Mouse (Mus musculus) midbrain, postnatal 0 days (tissue): ENCODE measurements around the gene Nav2. TPM values are rescaled to one million over a fixed set of nuclear protein-coding genes. Genes with fewer than 3 reads are reported as not detected.

Source experiments
- ATAC-seq: fragments of 200-750 bp; cut with Nextera tagmentation; 2 replicates; pipeline ENCODE4 v1.8.0; 2017; ENCODE audit warnings: moderate number of reproducible peaks, mild to moderate bottlenecking, moderate TSS enrichment, moderate library complexity; ENCODE audit not compliant: low FRiP score
- DNase-seq: peaks from one replicate; pipeline ENCODE4 v3.0.0-alpha.2; 2015; ENCODE audit warnings: low spot score
- H3K27ac ChIP-seq: fragments of 300-500 bp; sonication (generic); 2 replicates; pipeline ENCODE4 v1.5.1; 2014; ENCODE audit warnings: low read depth, mild to moderate bottlenecking, low read length, mixed read lengths
- H3K27me3 ChIP-seq: fragments of 300-500 bp; sonication (generic); 2 replicates; pipeline ENCODE4 v1.6.1; 2014; ENCODE audit warnings: low read length, control low read depth, mixed read lengths; ENCODE audit not compliant: insufficient read depth
- H3K36me3 ChIP-seq: fragments of 300-500 bp; sonication (generic); 2 replicates; pipeline ENCODE4 v1.6.1; 2014; ENCODE audit warnings: low read length, control low read depth, mixed read lengths; ENCODE audit not compliant: insufficient read depth
- H3K4me1 ChIP-seq: fragments of 300-500 bp; sonication (generic); 2 replicates; pipeline ENCODE4 v1.6.1; 2014; ENCODE audit warnings: mild to moderate bottlenecking, control low read depth, antibody characterized with exemption, low read length, mixed read lengths; ENCODE audit not compliant: insufficient read depth
- H3K4me2 ChIP-seq: fragments of 300-500 bp; sonication (generic); 2 replicates; pipeline ENCODE4 v1.6.1; 2014; ENCODE audit warnings: low read depth, mild to moderate bottlenecking, low read length, mixed read lengths; ENCODE audit not compliant: poor library complexity, severe bottlenecking
- H3K4me3 ChIP-seq: fragments of 300-500 bp; sonication (generic); 2 replicates; pipeline ENCODE4 v1.5.1; 2014; ENCODE audit warnings: low read depth, mild to moderate bottlenecking, low read length, moderate library complexity
- H3K9ac ChIP-seq: fragments of 300-500 bp; sonication (generic); replicated peaks from 2 replicates; pipeline ENCODE4 v1.6.1; 2014; ENCODE audit warnings: mild to moderate bottlenecking, low read length, moderate library complexity, mixed read lengths; ENCODE audit not compliant: poor library complexity, severe bottlenecking
- H3K9me3 ChIP-seq: fragments of 300-500 bp; sonication (generic); 2 replicates; pipeline ENCODE4 v1.6.1; 2016; ENCODE audit warnings: low read length, control low read depth
- CTCF ChIP-seq: IDR thresholded peaks from 2 replicates; pipeline ENCODE4 v1.5.1; 2016; ENCODE audit warnings: antibody characterized with exemption, mild to moderate bottlenecking
- WGBS: fragments of 180-500 bp; shearing (Covaris S2); extraction: QIAGEN DNeasy Blood & Tissue Kit; methylation state at CpG from one replicate; pipeline ENCODE4 v1.1.7; 2014; 5-methylcytosine and 5-hydroxymethylcytosine counted together
- polyA plus RNA-seq: library from polyadenylated mRNA; unstranded; fragments of >200 nt; fragmentation: Nextera tagmentation; extraction: Ambion mirVana; gene quantifications from 2 replicates; pipeline ENCODE4 v1.2.1, GENCODE M21; 2015
- total RNA-seq: library from RNA; depleted of rRNA; stranded (reverse); fragments of >200 nt; gene quantifications from 2 replicates; pipeline ENCODE4 v1.2.3, GENCODE M21; 2014

The Nav2 gene
- total and polyA plus RNA-seq, 2 experiments from 2014 or later, result 18.3 to 53.8 TPM

DNA sequence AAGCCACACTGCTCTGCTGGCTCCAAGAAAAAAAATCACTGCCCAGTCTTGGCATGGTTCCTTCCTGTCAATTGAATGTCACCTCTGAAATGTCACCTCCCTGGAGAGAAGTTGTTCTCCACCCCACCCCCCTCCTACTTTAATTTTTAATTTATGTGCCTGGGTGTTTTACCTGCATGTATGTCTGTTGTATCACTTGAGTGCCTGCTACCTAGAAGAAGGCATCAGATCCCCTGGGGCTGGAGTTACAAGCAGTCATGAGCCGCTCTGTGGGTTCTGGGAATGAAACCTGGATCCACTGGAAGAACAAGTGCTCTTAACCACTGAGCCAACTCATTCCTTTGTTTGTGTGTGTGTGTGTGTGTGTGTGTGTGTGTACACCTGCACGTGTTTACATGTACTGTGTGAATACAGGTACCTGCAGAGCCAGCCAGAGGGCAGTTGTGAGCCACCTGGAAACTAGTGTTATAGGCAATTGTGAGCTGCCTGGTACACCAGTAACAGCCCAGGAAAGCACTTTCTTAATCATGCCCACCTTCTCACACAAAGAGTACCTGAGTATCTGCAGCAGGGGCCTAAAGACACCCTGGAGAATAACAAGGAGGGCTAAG lies 433.5 kb downstream of the Nav2 start:
- Histone ChIP-seq H3K4me2 (no peak overlapping the region), H3K27me3 (no peaks in the 10 kb centered on the region; the same call in 1 of the 2 replicates), H3K4me3 (no peak overlapping the region), H3K9ac (no peak overlapping the region), H3K36me3 (no peaks in the 10 kb centered on the region), H3K4me1 (0 out of 2 replicates have a peak, but pooled peaks cover 16% of the 10 kb centered on the region), H3K27ac (no peak overlapping the region), H3K9me3 (no peaks in the 10 kb centered on the region)
- no peak for DNase-seq
- no peak for ATAC-seq
- TF ChIP-seq CTCF, result peak; percentile 38
- WGBS, result 81% methylated on average over 2 of the region's 2 CpGs

DNA sequence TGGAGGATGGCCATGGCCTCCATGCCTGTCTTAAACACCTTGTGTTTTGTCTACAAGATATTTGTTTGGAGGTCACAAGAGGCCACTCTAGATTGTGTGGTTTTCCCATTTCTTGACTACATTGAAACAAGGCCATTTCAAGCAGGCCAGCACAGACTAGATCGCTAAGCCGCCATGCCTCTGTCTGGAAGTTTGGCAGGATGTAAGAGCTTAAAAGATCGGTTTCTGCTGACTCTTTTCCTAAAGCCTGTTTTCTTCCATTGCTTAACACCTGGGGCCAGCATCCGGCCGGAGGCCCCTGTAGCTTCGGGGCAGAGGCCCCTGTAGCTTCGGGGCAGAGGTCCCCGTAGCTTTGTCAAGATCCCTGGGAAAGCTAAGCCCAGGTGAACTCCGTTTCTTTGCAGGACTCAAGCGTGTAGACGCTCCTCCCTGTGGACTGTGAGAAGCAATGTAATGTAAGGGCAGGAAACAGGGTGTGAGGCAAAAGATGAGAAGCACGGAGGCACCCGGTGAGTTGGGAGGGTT lies 434.1 kb downstream of the Nav2 start:
- Histone ChIP-seq H3K36me3 (no peaks in the 10 kb centered on the region), H3K9me3 (no peaks in the 10 kb centered on the region), H3K4me2 (no peak overlapping the region; the same call in 1 of the 2 replicates), H3K27ac (no peak overlapping the region), H3K4me1 (peaks cover 18% of the 10 kb centered on the region; the same call in 1 of the 2 replicates), H3K9ac (no peak overlapping the region), H3K27me3 (no peaks in the 10 kb centered on the region; the same call in 1 of the 2 replicates), H3K4me3 (no peak overlapping the region)
- ATAC-seq (no peak), DNase-seq (no peak)
- WGBS, result 38% methylated on average over 13 of the region's 13 CpGs
- no peak for TF ChIP-seq CTCF

DNA sequence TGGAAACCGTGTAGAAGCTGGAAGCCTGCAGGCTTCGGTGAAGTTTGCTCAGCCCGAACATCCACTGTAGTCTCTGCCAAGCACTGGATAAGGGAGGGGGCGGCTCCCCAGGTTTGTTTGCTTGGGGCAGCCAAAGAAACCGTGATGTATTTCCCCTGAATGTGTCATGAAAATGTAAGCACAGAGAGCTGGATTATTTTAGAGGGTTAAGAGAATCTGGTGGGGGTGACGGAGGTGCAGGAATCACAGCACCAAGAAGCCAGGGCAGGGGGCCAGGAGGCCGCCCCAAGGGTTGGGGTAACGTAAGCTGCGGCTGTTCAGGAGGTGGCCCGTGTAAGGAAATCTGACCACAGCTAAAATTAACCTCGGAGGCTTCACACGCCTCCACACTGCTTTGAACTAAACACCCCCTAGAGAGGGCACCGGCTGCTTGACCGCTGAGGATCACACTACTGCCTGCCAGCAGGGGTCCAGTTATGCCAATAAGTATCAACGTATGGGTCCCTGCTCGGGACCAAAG lies 434.6 kb downstream of the Nav2 start:
- no peak overlapping the region for H3K9ac ChIP-seq
- no peak for ATAC-seq

GRCm38 (mm10) chr7:49343752-49344484 lies 435.4 kb downstream of the Nav2 start:
- Histone ChIP-seq H3K4me2 (no peak overlapping the region), H3K9ac (no peak overlapping the region), H3K4me3 (no peak overlapping the region), H3K27ac (no peak overlapping the region), H3K4me1 (peaks cover 21% of the 10 kb centered on the region), H3K36me3 (no peaks in the 10 kb centered on the region), H3K9me3 (no peaks in the 10 kb centered on the region), H3K27me3 (no peaks in the 10 kb centered on the region; the same call in 1 of the 2 replicates)
- DNase-seq (no peak), ATAC-seq (no peak)
- 51% methylated on average over 4 of the region's 4 CpGs for WGBS
- no peak for TF ChIP-seq CTCF

More for the DNA sequence above, 434.6 kb downstream of the Nav2 start:
- no peaks in the 10 kb centered on the region for H3K36me3 ChIP-seq
- no peaks in the 10 kb centered on the region for H3K9me3 ChIP-seq
- no peaks in the 10 kb centered on the region; the same call in 1 of the 2 replicates for H3K27me3 ChIP-seq
- no peak overlapping the region for H3K27ac ChIP-seq
- no peak for TF ChIP-seq CTCF
- no peak for DNase-seq
- peaks cover 21% of the 10 kb centered on the region for H3K4me1 ChIP-seq
- no peak overlapping the region for H3K4me3 ChIP-seq
- H3K4me2 ChIP-seq, result no peak overlapping the region; the same call in 1 of the 2 replicates
- WGBS, result 16% methylated on average over 16 of the region's 16 CpGs

DNA sequence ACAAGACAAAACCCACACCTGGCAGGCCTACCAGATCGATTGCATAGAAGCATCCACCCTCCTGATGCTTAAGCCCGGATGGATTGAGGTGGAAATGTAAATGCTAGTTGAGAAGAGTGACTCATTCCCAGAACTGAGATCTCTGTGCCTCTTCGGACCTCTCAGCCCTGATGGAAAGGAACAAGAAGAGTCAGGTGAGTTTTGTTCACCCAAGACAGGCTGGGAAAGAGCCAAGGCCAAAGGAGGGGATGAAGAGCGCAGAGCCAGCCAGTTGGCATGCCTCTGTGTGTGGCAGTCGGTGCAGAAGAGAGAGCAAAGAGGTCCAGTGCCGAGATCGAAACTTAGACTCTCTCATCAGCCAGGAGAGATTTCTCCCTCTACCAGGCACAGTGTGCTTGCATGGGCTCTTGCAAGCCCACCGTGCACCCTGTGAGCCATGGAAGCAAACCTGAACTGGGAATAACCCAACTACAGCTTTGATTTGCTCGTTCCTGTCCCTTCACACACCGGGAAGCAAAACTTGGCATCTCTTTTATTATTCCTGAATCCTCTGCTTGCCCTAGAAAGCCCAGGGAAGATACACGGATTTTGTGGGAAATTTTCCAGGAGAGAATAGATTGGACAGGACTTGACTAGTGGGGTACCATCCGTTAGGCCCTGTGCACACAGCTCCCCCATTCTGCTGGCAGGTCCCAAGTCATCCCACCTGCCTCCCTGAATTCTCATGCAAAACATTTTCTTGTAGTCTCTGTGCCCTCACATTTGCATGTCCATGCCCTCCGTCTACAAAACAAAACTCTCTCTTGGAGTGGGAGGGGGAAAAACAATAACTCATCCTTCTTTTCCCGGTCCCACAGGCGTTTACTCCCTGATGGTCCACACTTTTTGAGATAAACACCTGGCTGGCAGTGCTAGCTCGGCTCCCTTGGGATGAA lies 439.1 kb downstream of the Nav2 start:
- no peak overlapping the region for H3K27ac ChIP-seq
- WGBS, result 36% methylated on average over 16 of the region's 16 CpGs
- ATAC-seq (no peak), DNase-seq (no peak)
- no peaks in the 10 kb centered on the region for H3K9me3 ChIP-seq
- no peak overlapping the region for H3K4me3 ChIP-seq
- no peak overlapping the region for H3K4me2 ChIP-seq
- no peak for TF ChIP-seq CTCF
- H3K4me1 ChIP-seq, result peaks cover 17% of the 10 kb centered on the region
- no peak overlapping the region for H3K9ac ChIP-seq
- H3K27me3 ChIP-seq, result no peaks in the 10 kb centered on the region; the same call in 1 of the 2 replicates
- no peaks in the 10 kb centered on the region for H3K36me3 ChIP-seq
